Mouse (Mus musculus): ENCODE data around the gene Cyp2w1. TPM values are rescaled to one million over a fixed set of nuclear protein-coding genes. Genes with fewer than 3 reads are reported as not detected.
A peak's percentile ranks its signal among the peaks of the same experiment; 100 is the strongest.
"Not testable (repeated sequence)": the region's sequence is repeated elsewhere in the genome, so short reads cannot be mapped to it uniquely, and the experiment has no call there.

The Cyp2w1 gene
- total and polyA plus RNA-seq, 3 experiments = not detected

- H3K4me1 ChIP-seq (ENCODE audit: insufficient read depth, low read depth, low read length) = peaks cover 97% of the 10 kb centered on the region
- ATAC-seq (ENCODE audit: extremely low read depth, insufficient number of reproducible peaks, low FRiP score, poor library complexity, severe bottlenecking) (peak; percentile 52), DNase-seq (ENCODE audit: low spot score) (peak; percentile 62)
- H3K4me3 ChIP-seq (ENCODE audit: low read depth, low read length) = peak overlapping the region; percentile 66; the same call in 1 of the 2 replicates
- no peaks in the 10 kb centered on the region for H3K27me3 ChIP-seq (ENCODE audit: insufficient read depth, low read length)
- TF ChIP-seq GATA1 (IDR thresholded peaks at IDR 0.05; ENCODE audit: borderline replicate concordance, low read length) (no peak), TAL1 (conservative IDR thresholded peaks at IDR 0.05; ENCODE audit: low read depth, low read length) (peak; percentile 36), POLR2AphosphoS5 (IDR thresholded peaks at IDR 0.05; ENCODE audit: insufficient replicate concordance, low read depth, low read length) (no peak)
- H3K9me3 ChIP-seq (replicated peaks) = no peaks in the 10 kb centered on the region
- H3K36me3 ChIP-seq (replicated peaks) = peaks cover 96% of the 10 kb centered on the region
Observed at GRCm38 (mm10) chr5:139389676-139390061, 37.3 kb downstream of the Cyp2w1 start.

GRCm38 (mm10) chr5:139390324-139391119, 38.1 kb downstream of the Cyp2w1 start:
- H3K27me3 ChIP-seq (ENCODE audit: insufficient read depth, low read length); H3K4me3 ChIP-seq (ENCODE audit: low read depth, low read length); H3K9me3 ChIP-seq (replicated peaks); DNase-seq (ENCODE audit: low spot score); ATAC-seq (ENCODE audit: extremely low read depth, insufficient number of reproducible peaks, low FRiP score, poor library complexity, severe bottlenecking): not testable (repeated sequence)
- Histone ChIP-seq H3K36me3 (replicated peaks) (peaks cover 96% of the 10 kb centered on the region), H3K4me1 (ENCODE audit: insufficient read depth, low read depth, low read length) (peaks cover 97% of the 10 kb centered on the region)

GRCm38 (mm10) chr5:139391309-139391990, 39.0 kb downstream of the Cyp2w1 start:
- Histone ChIP-seq H3K9me3 (replicated peaks) (no peaks in the 10 kb centered on the region), H3K27me3 (ENCODE audit: insufficient read depth, low read length) (no peaks in the 10 kb centered on the region), H3K4me1 (ENCODE audit: insufficient read depth, low read depth, low read length) (peaks cover 95% of the 10 kb centered on the region), H3K36me3 (replicated peaks) (peaks cover 94% of the 10 kb centered on the region), H3K4me3 (ENCODE audit: low read depth, low read length) (peak overlapping the region; percentile 31; the same call in 1 of the 2 replicates)
- ATAC-seq (ENCODE audit: extremely low read depth, insufficient number of reproducible peaks, low FRiP score, poor library complexity, severe bottlenecking) = no peak
- no peak for DNase-seq (ENCODE audit: low spot score)
- TF ChIP-seq POLR2AphosphoS5 (IDR thresholded peaks at IDR 0.05; ENCODE audit: insufficient replicate concordance, low read depth, low read length) (peak; percentile 0; the same call in 1 of the 2 replicates), GATA1 (IDR thresholded peaks at IDR 0.05; ENCODE audit: borderline replicate concordance, low read length) (no peak)

- Histone ChIP-seq H3K27me3 (ENCODE audit: insufficient read depth, low read length) (no peaks in the 10 kb centered on the region), H3K9me3 (replicated peaks) (no peaks in the 10 kb centered on the region), H3K36me3 (replicated peaks) (peaks cover 95% of the 10 kb centered on the region), H3K4me3 (ENCODE audit: low read depth, low read length) (peak overlapping the region; percentile 2; the same call in 1 of the 2 replicates), H3K4me1 (ENCODE audit: insufficient read depth, low read depth, low read length) (peaks cover 92% of the 10 kb centered on the region)
- TF ChIP-seq GATA1 (IDR thresholded peaks at IDR 0.05; ENCODE audit: borderline replicate concordance, low read length) = no peak
- no peak for TF ChIP-seq CTCF (IDR thresholded peaks at IDR 0.05; ENCODE audit: low read depth, low read length)
- no peak; the same call in 1 of the 2 replicates for TF ChIP-seq POLR2AphosphoS5 (IDR thresholded peaks at IDR 0.05; ENCODE audit: insufficient replicate concordance, low read depth, low read length)
- TF ChIP-seq GATA2 (IDR thresholded peaks at IDR 0.05; ENCODE audit: borderline replicate concordance, low read depth, low read length) = no peak
- TF ChIP-seq TAL1 (conservative IDR thresholded peaks at IDR 0.05; ENCODE audit: low read depth, low read length) = no peak
- ATAC-seq (ENCODE audit: extremely low read depth, insufficient number of reproducible peaks, low FRiP score, poor library complexity, severe bottlenecking) (no peak), DNase-seq (ENCODE audit: low spot score) (no peak)
Observed at GRCm38 (mm10) chr5:139392219-139393196, 40.1 kb downstream of the Cyp2w1 start.

- Histone ChIP-seq H3K9me3 (replicated peaks) (no peaks in the 10 kb centered on the region), H3K4me3 (ENCODE audit: low read depth, low read length) (no peak overlapping the region), H3K27me3 (ENCODE audit: insufficient read depth, low read length) (no peaks in the 10 kb centered on the region), H3K36me3 (replicated peaks) (peaks cover 95% of the 10 kb centered on the region), H3K4me1 (ENCODE audit: insufficient read depth, low read depth, low read length) (peaks cover 92% of the 10 kb centered on the region)
- DNase-seq (ENCODE audit: low spot score) (no peak), ATAC-seq (ENCODE audit: extremely low read depth, insufficient number of reproducible peaks, low FRiP score, poor library complexity, severe bottlenecking) (no peak)
- no peak for TF ChIP-seq GATA2 (IDR thresholded peaks at IDR 0.05; ENCODE audit: borderline replicate concordance, low read depth, low read length)
- no peak for TF ChIP-seq GATA1 (IDR thresholded peaks at IDR 0.05; ENCODE audit: borderline replicate concordance, low read length)
- TF ChIP-seq POLR2AphosphoS5 (IDR thresholded peaks at IDR 0.05; ENCODE audit: insufficient replicate concordance, low read depth, low read length) = peak; percentile 52; the same call in 1 of the 2 replicates
- no peak for TF ChIP-seq CTCF (IDR thresholded peaks at IDR 0.05; ENCODE audit: low read depth, low read length)
Observed at GRCm38 (mm10) chr5:139393197-139393588, 40.8 kb downstream of the Cyp2w1 start.

GRCm38 (mm10) chr5:139394399-139394798, 42.0 kb downstream of the Cyp2w1 start:
- Histone ChIP-seq H3K36me3 (replicated peaks) (peaks cover 87% of the 10 kb centered on the region), H3K4me3 (ENCODE audit: low read depth, low read length) (no peak overlapping the region; the same call in 1 of the 2 replicates)
- TF ChIP-seq TAL1 (conservative IDR thresholded peaks at IDR 0.05; ENCODE audit: low read depth, low read length) (no peak), CTCF (IDR thresholded peaks at IDR 0.05; ENCODE audit: low read depth, low read length) (no peak), GATA2 (IDR thresholded peaks at IDR 0.05; ENCODE audit: borderline replicate concordance, low read depth, low read length) (no peak), GATA1 (IDR thresholded peaks at IDR 0.05; ENCODE audit: borderline replicate concordance, low read length) (no peak), POLR2AphosphoS5 (IDR thresholded peaks at IDR 0.05; ENCODE audit: insufficient replicate concordance, low read depth, low read length) (no peak)

More at GRCm38 (mm10) chr5:139394399-139394798, 42.0 kb downstream of the Cyp2w1 start:
- DNase-seq (ENCODE audit: low spot score) (no peak), ATAC-seq (ENCODE audit: extremely low read depth, insufficient number of reproducible peaks, low FRiP score, poor library complexity, severe bottlenecking) (peak; percentile 66)
- H3K4me1 ChIP-seq (ENCODE audit: insufficient read depth, low read depth, low read length) = peaks cover 88% of the 10 kb centered on the region
- H3K27me3 ChIP-seq (ENCODE audit: insufficient read depth, low read length) = no peaks in the 10 kb centered on the region
- no peaks in the 10 kb centered on the region for H3K9me3 ChIP-seq (replicated peaks)
